Mouse (Mus musculus): Measurements from ENCODE around the gene Dusp10. TPM values are rescaled to one million over a fixed set of nuclear protein-coding genes. Genes with fewer than 3 reads are reported as not detected.

The Dusp10 gene
- 3.1 and 3.5 TPM in 2 replicates for polyA plus RNA-seq (2016; fragmentation: Nextera tagmentation; extraction: Ambion mirVana)

GRCm38 (mm10) chr1:184013106-184013505 is at the start of gene Dusp10:
Gene Dusp10, plus strand, starts transcription at chr1:184013302.
- Histone ChIP-seq H3K4me3 (no peak within 1 kb of the TSS), H3K36me3 (no peaks in the 10 kb centered on the region), H3K9me3 (replicated peaks) (no peaks in the 10 kb centered on the region), H3K4me1 (no peaks in the 10 kb centered on the region), H3K27me3 (ENCODE audit: low read depth, poor library complexity, severe bottlenecking) (no peaks in the 10 kb centered on the region), H3K27ac (no peak within 1 kb of the TSS)
- DNase-seq (ENCODE audit: low spot score): no peak
- 92% methylated on average over 4 of the region's 4 CpGs for WGBS

GRCm38 (mm10) chr1:183965341-183965740 is 47.8 kb upstream of the Dusp10 start:
- no peak for DNase-seq (ENCODE audit: low spot score)
- WGBS: 87% methylated on average over 4 of the region's 4 CpGs
- no peak overlapping the region for H3K4me3 ChIP-seq
- no peaks in the 10 kb centered on the region for H3K9me3 ChIP-seq (replicated peaks)
- H3K36me3 ChIP-seq: no peaks in the 10 kb centered on the region
- no peak overlapping the region for H3K27ac ChIP-seq
- H3K27me3 ChIP-seq (ENCODE audit: low read depth, poor library complexity, severe bottlenecking): no peaks in the 10 kb centered on the region
- H3K4me1 ChIP-seq: no peaks in the 10 kb centered on the region

- H3K4me1 ChIP-seq: no peaks in the 10 kb centered on the region
- WGBS: 94% methylated on average over 1 of the region's 1 CpGs
- no peak for DNase-seq (ENCODE audit: low spot score)
- H3K27ac ChIP-seq: no peak overlapping the region
- no peaks in the 10 kb centered on the region for H3K36me3 ChIP-seq
- H3K27me3 ChIP-seq (ENCODE audit: low read depth, poor library complexity, severe bottlenecking): no peaks in the 10 kb centered on the region
- no peaks in the 10 kb centered on the region for H3K9me3 ChIP-seq (replicated peaks)
- no peak overlapping the region for H3K4me3 ChIP-seq
These were observed 43.8 kb upstream of the Dusp10 start for GRCm38 (mm10) chr1:183969265-183969664.

GRCm38 (mm10) chr1:183979814-183980243 is 33.3 kb upstream of the Dusp10 start:
- 94% methylated on average over 9 of the region's 9 CpGs for WGBS
- Histone ChIP-seq H3K27ac (no peak overlapping the region), H3K4me3 (no peak overlapping the region), H3K27me3 (ENCODE audit: low read depth, poor library complexity, severe bottlenecking) (no peaks in the 10 kb centered on the region), H3K4me1 (no peaks in the 10 kb centered on the region), H3K9me3 (replicated peaks) (no peaks in the 10 kb centered on the region), H3K36me3 (no peaks in the 10 kb centered on the region)
- DNase-seq (ENCODE audit: low spot score): no peak

GRCm38 (mm10) chr1:183982108-183982507 is 31.0 kb upstream of the Dusp10 start:
- H3K27ac ChIP-seq: no peak overlapping the region
- no peaks in the 10 kb centered on the region for H3K36me3 ChIP-seq
- WGBS: 88% methylated on average over 13 of the region's 13 CpGs
- H3K4me3 ChIP-seq: no peak overlapping the region
- H3K4me1 ChIP-seq: no peaks in the 10 kb centered on the region
- H3K9me3 ChIP-seq (replicated peaks): no peaks in the 10 kb centered on the region
- H3K27me3 ChIP-seq (ENCODE audit: low read depth, poor library complexity, severe bottlenecking): no peaks in the 10 kb centered on the region
- no peak for DNase-seq (ENCODE audit: low spot score)

GRCm38 (mm10) chr1:183987711-183988245 is 25.3 kb upstream of the Dusp10 start:
- Histone ChIP-seq H3K9me3 (replicated peaks) (no peaks in the 10 kb centered on the region), H3K36me3 (no peaks in the 10 kb centered on the region), H3K4me3 (no peak overlapping the region), H3K27me3 (ENCODE audit: low read depth, poor library complexity, severe bottlenecking) (no peaks in the 10 kb centered on the region), H3K27ac (no peak overlapping the region), H3K4me1 (no peaks in the 10 kb centered on the region)
- DNase-seq (ENCODE audit: low spot score): no peak
- WGBS: 96% methylated on average over 7 of the region's 7 CpGs

GRCm38 (mm10) chr1:183991921-183992320 is 21.2 kb upstream of the Dusp10 start:
- WGBS: 89% methylated on average over 2 of the region's 2 CpGs
- Histone ChIP-seq H3K4me3 (no peak overlapping the region), H3K9me3 (replicated peaks) (no peaks in the 10 kb centered on the region), H3K27me3 (ENCODE audit: low read depth, poor library complexity, severe bottlenecking) (no peaks in the 10 kb centered on the region), H3K36me3 (no peaks in the 10 kb centered on the region), H3K27ac (no peak overlapping the region), H3K4me1 (no peaks in the 10 kb centered on the region)
- no peak for DNase-seq (ENCODE audit: low spot score)

GRCm38 (mm10) chr1:183997207-183997606 is 15.9 kb upstream of the Dusp10 start:
- Histone ChIP-seq H3K36me3 (no peaks in the 10 kb centered on the region), H3K27me3 (ENCODE audit: low read depth, poor library complexity, severe bottlenecking) (no peaks in the 10 kb centered on the region), H3K27ac (no peak overlapping the region), H3K9me3 (replicated peaks) (no peaks in the 10 kb centered on the region), H3K4me3 (no peak overlapping the region), H3K4me1 (no peaks in the 10 kb centered on the region)
- DNase-seq (ENCODE audit: low spot score): no peak
- WGBS: 80% methylated on average over 2 of the region's 2 CpGs

GRCm38 (mm10) chr1:184002470-184002869 is 10.6 kb upstream of the Dusp10 start:
- Histone ChIP-seq H3K4me3 (no peak overlapping the region), H3K4me1 (peaks cover 16% of the 10 kb centered on the region), H3K27me3 (ENCODE audit: low read depth, poor library complexity, severe bottlenecking) (no peaks in the 10 kb centered on the region), H3K27ac (no peak overlapping the region), H3K9me3 (replicated peaks) (no peaks in the 10 kb centered on the region), H3K36me3 (no peaks in the 10 kb centered on the region)
- 89% methylated on average over 2 of the region's 2 CpGs for WGBS
- no peak for DNase-seq (ENCODE audit: low spot score)

GRCm38 (mm10) chr1:184004311-184004710 is 8.8 kb upstream of the Dusp10 start:
- no peak overlapping the region for H3K27ac ChIP-seq
- no peaks in the 10 kb centered on the region for H3K36me3 ChIP-seq
- no peaks in the 10 kb centered on the region for H3K27me3 ChIP-seq (ENCODE audit: low read depth, poor library complexity, severe bottlenecking)
- WGBS: 16% methylated on average over 2 of the region's 2 CpGs
- H3K9me3 ChIP-seq (replicated peaks): no peaks in the 10 kb centered on the region
- no peak overlapping the region for H3K4me3 ChIP-seq
- DNase-seq (ENCODE audit: low spot score): no peak
- H3K4me1 ChIP-seq: peaks cover 16% of the 10 kb centered on the region

GRCm38 (mm10) chr1:184005315-184006058 is 7.6 kb upstream of the Dusp10 start:
- 75% methylated on average over 6 of the region's 6 CpGs for WGBS
- peaks cover 16% of the 10 kb centered on the region for H3K4me1 ChIP-seq
- no peaks in the 10 kb centered on the region for H3K27me3 ChIP-seq (ENCODE audit: low read depth, poor library complexity, severe bottlenecking)
- no peaks in the 10 kb centered on the region for H3K9me3 ChIP-seq (replicated peaks)
- H3K36me3 ChIP-seq: no peaks in the 10 kb centered on the region
- no peak overlapping the region for H3K27ac ChIP-seq
- H3K4me3 ChIP-seq: no peak overlapping the region
- no peak for DNase-seq (ENCODE audit: low spot score)

GRCm38 (mm10) chr1:184006086-184006485 is 7.0 kb upstream of the Dusp10 start:
- Histone ChIP-seq H3K4me1 (peaks cover 16% of the 10 kb centered on the region), H3K4me3 (no peak overlapping the region), H3K27me3 (ENCODE audit: low read depth, poor library complexity, severe bottlenecking) (no peaks in the 10 kb centered on the region), H3K36me3 (no peaks in the 10 kb centered on the region), H3K27ac (no peak overlapping the region), H3K9me3 (replicated peaks) (no peaks in the 10 kb centered on the region)
- DNase-seq (ENCODE audit: low spot score): no peak

- WGBS: 95% methylated on average over 6 of the region's 6 CpGs
- DNase-seq (ENCODE audit: low spot score): no peak
These were observed 1.8 kb upstream of the Dusp10 start for GRCm38 (mm10) chr1:184011311-184011710.

More at GRCm38 (mm10) chr1:184011311-184011710, 1.8 kb upstream of the Dusp10 start:
- Histone ChIP-seq H3K36me3 (no peaks in the 10 kb centered on the region), H3K4me1 (peaks cover under 1% of the 10 kb centered on the region; the same call in 1 of the 2 replicates), H3K4me3 (no peak overlapping the region), H3K27ac (no peak overlapping the region), H3K27me3 (ENCODE audit: low read depth, poor library complexity, severe bottlenecking) (no peaks in the 10 kb centered on the region), H3K9me3 (replicated peaks) (no peaks in the 10 kb centered on the region)

Measured in limb, embryonic 10.5 days (tissue).